Mouse (Mus musculus): ENCODE results near the gene Vps36. TPM values are rescaled to one million over a fixed set of nuclear protein-coding genes. Genes with fewer than 3 reads are reported as not detected.
A peak's percentile ranks its signal among the peaks of the same experiment; 100 is the strongest.

Gene Vps36
- polyA plus RNA-seq, 1 experiment = 29.2 TPM

DNA sequence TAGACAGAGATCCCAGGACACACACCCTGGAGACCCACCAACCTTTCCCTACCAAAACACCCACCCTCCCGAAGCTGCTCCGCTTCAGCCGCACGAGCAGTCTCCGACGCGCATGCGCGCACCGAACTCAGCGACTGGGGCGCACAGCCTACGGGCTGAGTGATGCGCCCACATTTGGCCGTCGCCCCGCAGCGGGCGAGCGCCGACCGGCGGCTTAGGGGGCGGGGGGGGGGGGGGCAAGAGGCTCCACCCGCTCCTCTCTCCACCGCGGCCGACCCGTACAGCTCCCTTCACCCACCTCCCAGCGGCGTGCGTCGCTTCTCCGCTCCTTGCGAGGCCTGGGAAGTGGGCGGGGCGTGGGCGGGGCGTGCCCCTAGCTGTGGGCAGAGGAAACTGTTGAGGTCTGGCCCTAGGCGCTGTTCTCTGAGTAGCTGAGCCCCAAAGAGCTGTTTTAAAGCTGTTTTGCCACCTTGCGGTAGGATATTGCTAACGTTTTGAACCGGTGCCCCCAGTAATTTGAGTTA, 26.5 kb upstream of the Vps36 start, which contains the start of gene Nek3:
Nek3 (minus strand) TSS at position 356 of the 524 bp plus-strand sequence.
- peak; percentile 97 for DNase-seq (ENCODE audit: low read depth)
- TF ChIP-seq CTCF (IDR thresholded peaks at IDR 0.05; ENCODE audit: borderline replicate concordance, extremely low read depth, insufficient read depth, insufficient read length) = peak; percentile 57; the same call in 1 of the 2 replicates
- TF ChIP-seq POLR2A (IDR thresholded peaks at IDR 0.05; ENCODE audit: borderline replicate concordance, extremely low read depth, insufficient read depth, insufficient read length, poor library complexity, severe bottlenecking) = peak; percentile 34; the same call in 1 of the 2 replicates

DNA sequence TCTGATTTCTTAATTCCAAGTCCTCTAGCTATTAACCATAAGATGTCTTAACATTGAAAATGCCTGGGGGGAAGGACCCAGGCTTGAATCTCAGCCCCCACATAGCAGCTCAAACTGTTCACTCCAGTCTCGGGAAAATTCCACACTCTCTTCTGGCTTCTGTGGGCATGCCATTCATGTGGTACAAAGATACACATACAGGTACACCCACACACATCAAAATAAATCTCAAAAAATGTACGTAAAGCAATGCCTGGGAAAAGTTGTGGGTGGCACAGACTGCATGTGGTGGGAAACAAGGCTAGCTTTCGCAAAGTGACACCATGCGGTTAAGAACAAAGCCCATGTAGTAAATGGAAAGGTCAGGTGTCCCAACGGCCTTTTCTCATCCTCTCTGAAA, 23.4 kb upstream of the Vps36 start:
- no peak for TF ChIP-seq POLR2A (IDR thresholded peaks at IDR 0.05; ENCODE audit: borderline replicate concordance, extremely low read depth, insufficient read depth, insufficient read length, poor library complexity, severe bottlenecking)
- no peak for TF ChIP-seq CTCF (IDR thresholded peaks at IDR 0.05; ENCODE audit: borderline replicate concordance, extremely low read depth, insufficient read depth, insufficient read length)
- no peak for DNase-seq (ENCODE audit: low read depth)

DNA sequence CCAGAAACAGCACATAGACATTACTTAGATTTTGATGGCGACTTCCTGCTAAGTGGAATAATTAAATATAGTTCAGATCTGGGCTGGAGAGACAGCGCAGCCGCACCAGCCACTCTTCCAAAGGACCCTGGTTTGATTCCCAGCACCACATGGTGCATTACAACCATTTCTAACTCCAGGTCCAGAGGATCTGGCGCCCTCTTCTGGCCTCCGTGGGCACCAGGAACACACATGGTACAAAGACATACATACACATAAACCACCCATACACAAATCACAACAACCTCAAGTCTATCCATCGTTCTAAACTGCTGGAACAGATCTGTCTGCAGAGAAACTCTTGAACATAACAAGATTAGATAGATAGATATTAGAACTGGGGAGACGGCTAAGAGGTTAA, 16.6 kb upstream of the Vps36 start:
- TF ChIP-seq CTCF (IDR thresholded peaks at IDR 0.05; ENCODE audit: borderline replicate concordance, extremely low read depth, insufficient read depth, insufficient read length) (no peak), POLR2A (IDR thresholded peaks at IDR 0.05; ENCODE audit: borderline replicate concordance, extremely low read depth, insufficient read depth, insufficient read length, poor library complexity, severe bottlenecking) (no peak)
- DNase-seq (ENCODE audit: low read depth) = no peak

DNA sequence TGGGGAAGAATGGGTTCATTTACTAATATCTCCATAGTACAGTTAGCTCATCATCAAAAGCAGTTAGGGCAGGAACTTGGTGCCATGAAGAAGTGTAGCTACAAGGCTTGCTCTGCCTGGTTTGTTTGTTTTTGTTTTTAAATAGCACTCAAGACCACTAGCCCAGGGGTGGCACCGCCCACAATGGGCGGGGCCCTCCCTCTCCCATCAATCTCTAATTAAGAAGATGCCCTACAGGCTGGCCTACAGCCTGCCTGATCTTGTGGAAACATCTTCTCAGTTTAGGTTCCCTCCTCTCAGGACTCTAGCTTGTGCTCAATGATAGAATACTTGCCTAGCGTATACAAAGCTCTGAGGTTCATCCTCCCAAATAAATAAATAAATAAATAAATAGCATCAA, 7.7 kb upstream of the Vps36 start:
- peak; percentile 76 for DNase-seq (ENCODE audit: low read depth)

DNA sequence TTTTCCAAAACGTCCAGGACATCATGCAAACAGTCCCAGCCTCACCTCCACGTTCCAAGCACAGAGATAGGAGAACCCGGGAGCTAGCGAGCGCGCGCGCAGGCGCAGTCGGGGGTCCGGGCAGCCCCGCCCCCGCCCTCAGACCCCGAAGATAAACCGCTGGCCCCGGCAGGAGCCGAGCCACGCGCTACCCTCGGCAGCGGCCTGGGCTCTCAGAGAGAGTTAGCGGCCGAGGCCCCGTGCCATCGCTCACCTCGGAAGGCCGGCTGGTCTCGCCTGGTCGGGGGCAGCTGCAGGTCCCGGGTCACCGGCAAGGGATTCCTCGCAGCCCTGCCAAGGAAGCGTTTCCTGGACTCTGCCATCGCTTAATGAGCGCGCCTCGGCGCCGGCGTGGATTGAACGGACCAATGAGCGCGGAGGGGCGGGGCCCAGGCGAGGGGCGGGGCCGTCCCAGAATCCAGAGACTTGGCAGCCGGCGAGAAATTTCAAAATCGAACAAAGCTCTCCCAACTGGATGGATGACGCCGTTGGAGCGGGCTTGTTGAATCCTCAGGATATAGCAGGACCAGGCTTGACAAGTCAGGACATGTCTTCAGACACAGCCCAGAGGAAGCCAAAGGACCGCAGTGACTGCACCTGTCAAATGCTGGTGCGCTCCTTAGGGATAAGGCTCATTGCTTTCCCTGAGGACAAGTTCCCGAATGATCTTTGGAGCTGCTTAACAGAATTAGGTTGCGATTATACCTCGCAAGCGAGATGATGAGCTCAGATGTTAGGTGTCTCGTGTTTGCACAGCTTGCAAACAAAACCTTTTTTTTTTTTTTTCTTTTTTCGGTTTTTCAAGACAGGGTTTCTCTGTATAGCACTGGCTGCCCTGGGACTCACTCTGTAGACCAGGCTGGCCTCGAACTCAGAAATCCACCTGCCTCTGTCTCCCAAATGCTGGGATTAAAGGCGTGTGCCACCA, 6.9 kb upstream of the Vps36 start, which contains the start of gene Ckap2:
Ckap2 (minus strand) TSS at position 389 of the 967 bp plus-strand sequence.
- TF ChIP-seq POLR2A (IDR thresholded peaks at IDR 0.05; ENCODE audit: borderline replicate concordance, extremely low read depth, insufficient read depth, insufficient read length, poor library complexity, severe bottlenecking) (no peak), CTCF (IDR thresholded peaks at IDR 0.05; ENCODE audit: borderline replicate concordance, extremely low read depth, insufficient read depth, insufficient read length) (no peak)
- DNase-seq (ENCODE audit: low read depth) = peak; percentile 97

More for the DNA sequence above, 7.7 kb upstream of the Vps36 start:
- TF ChIP-seq POLR2A (IDR thresholded peaks at IDR 0.05; ENCODE audit: borderline replicate concordance, extremely low read depth, insufficient read depth, insufficient read length, poor library complexity, severe bottlenecking) = no peak
- TF ChIP-seq CTCF (IDR thresholded peaks at IDR 0.05; ENCODE audit: borderline replicate concordance, extremely low read depth, insufficient read depth, insufficient read length) = no peak

DNA sequence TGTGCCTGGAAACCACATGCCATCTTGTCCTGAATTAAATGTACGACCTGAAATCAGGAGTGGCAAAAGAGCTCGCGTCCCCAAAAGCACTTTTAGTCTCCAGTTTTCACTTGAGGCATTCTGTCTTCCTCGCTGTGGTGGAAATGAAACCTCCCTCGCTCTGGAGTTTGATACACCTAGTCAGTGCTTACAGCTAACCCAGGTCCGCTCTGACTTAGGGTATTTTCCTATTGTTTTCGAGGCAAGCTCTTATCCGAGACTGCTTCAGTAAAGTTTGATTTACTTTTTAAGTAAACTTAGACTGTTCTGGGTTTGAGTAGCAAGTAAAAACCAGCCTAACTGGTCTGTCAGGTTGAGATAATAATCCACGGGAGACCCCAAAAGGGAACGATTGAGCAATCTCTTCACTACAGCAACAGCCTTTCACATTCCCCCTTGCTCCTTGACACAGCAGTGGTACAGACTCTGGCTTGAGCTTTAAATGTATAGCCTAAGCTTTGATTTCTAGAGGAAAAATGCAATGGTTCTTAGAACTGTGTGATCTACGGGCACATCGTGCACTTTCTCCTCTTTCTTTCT, 912 bp downstream of the Vps36 start:
- no peak for TF ChIP-seq POLR2A (IDR thresholded peaks at IDR 0.05; ENCODE audit: borderline replicate concordance, extremely low read depth, insufficient read depth, insufficient read length, poor library complexity, severe bottlenecking)
- TF ChIP-seq CTCF (IDR thresholded peaks at IDR 0.05; ENCODE audit: borderline replicate concordance, extremely low read depth, insufficient read depth, insufficient read length) = no peak
- DNase-seq (ENCODE audit: low read depth) = no peak

DNA sequence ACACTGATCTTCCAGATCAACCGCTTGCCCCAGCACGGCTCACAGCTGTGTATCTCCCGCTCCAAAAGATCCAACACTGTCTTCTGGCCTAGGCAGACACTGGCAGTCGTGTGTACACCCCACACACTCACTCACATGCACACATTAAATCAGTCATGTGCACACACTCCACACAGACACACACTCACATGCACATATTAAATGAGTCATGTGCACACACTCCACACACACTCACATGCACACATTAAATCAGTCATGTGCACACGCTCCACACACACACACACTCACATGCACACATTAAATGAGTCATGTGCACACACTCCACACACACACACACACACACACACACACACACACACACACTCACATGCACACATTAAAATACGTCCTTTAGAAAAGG, 5.3 kb downstream of the Vps36 start:
- no peak for DNase-seq (ENCODE audit: low read depth)
- TF ChIP-seq POLR2A (IDR thresholded peaks at IDR 0.05; ENCODE audit: borderline replicate concordance, extremely low read depth, insufficient read depth, insufficient read length, poor library complexity, severe bottlenecking) (no peak), CTCF (IDR thresholded peaks at IDR 0.05; ENCODE audit: borderline replicate concordance, extremely low read depth, insufficient read depth, insufficient read length) (no peak)

DNA sequence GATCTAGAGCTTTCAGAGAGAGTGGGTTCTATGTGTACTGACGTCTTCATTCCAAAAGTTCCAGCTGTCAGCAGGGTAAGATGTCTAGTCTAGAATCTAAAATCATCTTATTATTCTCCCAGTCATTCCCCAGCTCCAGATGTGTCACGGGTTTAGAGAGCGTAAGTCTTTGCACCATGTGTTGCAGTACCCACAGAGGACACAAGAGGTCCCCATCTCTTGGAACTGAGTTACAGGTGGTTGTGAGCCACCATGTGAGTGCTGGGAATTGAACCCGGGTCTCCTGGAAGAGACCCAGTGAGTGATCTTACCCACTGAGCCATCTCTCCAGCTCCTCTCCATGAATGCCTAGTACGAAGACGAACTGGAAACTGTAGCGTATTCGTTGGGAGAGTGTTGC, 6.9 kb downstream of the Vps36 start:
- no peak for DNase-seq (ENCODE audit: low read depth)

DNA sequence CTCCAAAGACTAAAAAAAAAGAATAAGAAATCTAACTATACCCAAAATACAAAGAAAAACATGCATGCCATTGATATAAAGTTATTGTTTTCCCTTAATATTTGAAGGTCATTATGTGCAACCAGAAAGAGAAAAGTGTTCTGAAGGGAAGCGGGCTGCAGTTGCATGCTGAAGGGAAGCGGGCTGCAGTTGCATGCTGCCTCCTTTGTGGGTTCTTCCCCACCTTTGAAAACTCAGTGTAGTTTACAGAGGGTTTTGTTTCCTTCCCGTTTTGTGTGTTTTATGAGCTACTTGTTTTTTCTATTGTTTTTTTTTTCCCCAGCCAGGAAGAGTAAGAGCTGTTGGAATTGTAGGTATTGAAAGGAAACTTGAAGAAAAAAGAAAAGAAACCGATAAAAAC, 14.9 kb downstream of the Vps36 start:
- DNase-seq (ENCODE audit: low read depth) = no peak
- TF ChIP-seq POLR2A (IDR thresholded peaks at IDR 0.05; ENCODE audit: borderline replicate concordance, extremely low read depth, insufficient read depth, insufficient read length, poor library complexity, severe bottlenecking) = no peak
- no peak for TF ChIP-seq CTCF (IDR thresholded peaks at IDR 0.05; ENCODE audit: borderline replicate concordance, extremely low read depth, insufficient read depth, insufficient read length)

More for the DNA sequence above, 6.9 kb downstream of the Vps36 start:
- TF ChIP-seq CTCF (IDR thresholded peaks at IDR 0.05; ENCODE audit: borderline replicate concordance, extremely low read depth, insufficient read depth, insufficient read length) (no peak; the same call in 1 of the 2 replicates), POLR2A (IDR thresholded peaks at IDR 0.05; ENCODE audit: borderline replicate concordance, extremely low read depth, insufficient read depth, insufficient read length, poor library complexity, severe bottlenecking) (no peak)

DNA sequence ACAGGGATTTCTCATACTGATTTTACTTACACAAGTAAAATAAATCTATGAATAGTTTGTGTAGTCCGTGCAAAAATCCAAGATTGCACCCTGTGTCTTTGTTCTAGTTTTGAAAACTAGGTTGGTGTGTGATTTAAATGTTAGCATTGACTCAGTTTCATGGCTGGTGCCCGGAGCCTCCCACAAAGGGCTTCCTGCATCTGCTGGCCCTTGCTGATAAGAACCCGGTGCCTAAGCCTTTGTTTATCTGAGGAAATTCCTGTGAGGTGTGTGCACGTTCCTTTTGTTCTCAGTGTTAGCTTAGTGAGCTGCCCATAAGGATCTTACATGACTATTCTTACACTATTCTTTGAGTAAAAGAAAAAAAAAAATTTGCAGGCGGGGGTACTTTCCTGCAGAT, 16.4 kb downstream of the Vps36 start:
- DNase-seq (ENCODE audit: low read depth) = peak; percentile 4
- TF ChIP-seq CTCF (IDR thresholded peaks at IDR 0.05; ENCODE audit: borderline replicate concordance, extremely low read depth, insufficient read depth, insufficient read length) = no peak
- TF ChIP-seq POLR2A (IDR thresholded peaks at IDR 0.05; ENCODE audit: borderline replicate concordance, extremely low read depth, insufficient read depth, insufficient read length, poor library complexity, severe bottlenecking) = no peak

DNA sequence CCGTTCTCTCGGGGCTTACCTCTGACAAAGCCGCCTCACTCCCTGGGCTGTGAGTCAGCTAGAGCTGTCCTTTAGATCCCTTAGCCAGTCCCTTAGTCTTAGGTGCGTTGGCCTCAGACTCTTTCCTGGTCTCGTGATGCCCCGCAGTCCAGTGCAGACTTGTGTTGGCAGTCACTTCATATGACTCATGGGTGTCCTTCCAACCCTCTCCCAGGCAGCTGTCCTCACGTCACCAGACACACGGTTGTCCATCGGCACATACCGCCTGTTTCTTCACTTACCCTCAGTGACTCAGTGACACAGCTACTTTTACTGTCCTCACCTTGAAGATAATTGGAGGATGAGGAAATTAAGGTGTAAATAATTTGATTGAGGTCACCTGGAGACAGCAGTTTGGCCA, 22.2 kb downstream of the Vps36 start:
- TF ChIP-seq CTCF (IDR thresholded peaks at IDR 0.05; ENCODE audit: borderline replicate concordance, extremely low read depth, insufficient read depth, insufficient read length) = no peak
- no peak for DNase-seq (ENCODE audit: low read depth)

Data from brain, embryonic 14.5 days (tissue).